Mouse (Mus musculus): ENCODE data around the gene Tmprss7.

Tmprss7 gene

GRCm38 (mm10) chr16:45686833-45687232 lies 6.6 kb downstream of the Tmprss7 start:
- in situ Hi-C loops (cut with MboI, MseI) = loop anchor here in 1 of 2 experiments (10.0 kb wide), 1 partner anchor 398 kb away; no protein-coding TSS in a partner anchor

GRCm38 (mm10) chr16:45685295-45685694 lies 8.2 kb downstream of the Tmprss7 start:
- in situ Hi-C loops (cut with MboI, MseI) = loop anchor here in 1 of 2 experiments (10.0 kb wide), 1 partner anchor 400 kb away; no protein-coding TSS in a partner anchor

GRCm38 (mm10) chr16:45684815-45685214 lies 8.6 kb downstream of the Tmprss7 start:
- in situ Hi-C loops (cut with MboI, MseI) = loop anchor here in 1 of 2 experiments (10.0 kb wide), 1 partner anchor 400 kb away; no protein-coding TSS in a partner anchor

GRCm38 (mm10) chr16:45676462-45676861 lies 17.0 kb downstream of the Tmprss7 start:
- in situ Hi-C loops (cut with MboI, MseI) = loop anchor here in 1 of 2 experiments (5.0 kb wide), 1 partner anchor 94 kb away; no protein-coding TSS in a partner anchor

GRCm38 (mm10) chr16:45670005-45670404 lies 23.5 kb downstream of the Tmprss7 start:
- in situ Hi-C loops (cut with MboI, MseI) = loop anchor here in 1 of 2 experiments (5.0 kb wide), 1 partner anchor 33 kb away; no protein-coding TSS in a partner anchor

- in situ Hi-C loops (cut with MboI, MseI) = loop anchor here in 1 of 2 experiments (5.0 kb wide), 1 partner anchor 86 kb away; no protein-coding TSS in a partner anchor
These were observed 25.3 kb downstream of the Tmprss7 start for GRCm38 (mm10) chr16:45668178-45668577.

- in situ Hi-C loops (cut with MboI, MseI) = loop anchor here in 1 of 2 experiments (5.0 kb wide), 1 partner anchor 84 kb away; no protein-coding TSS in a partner anchor
These were observed 27.3 kb downstream of the Tmprss7 start for GRCm38 (mm10) chr16:45666136-45666535.

- in situ Hi-C loops (cut with MboI, MseI) = no loop called here
These were observed 31.1 kb downstream of the Tmprss7 start for GRCm38 (mm10) chr16:45662381-45662780.

GRCm38 (mm10) chr16:45659596-45659995 lies 33.9 kb downstream of the Tmprss7 start:
- in situ Hi-C loops (cut with MboI, MseI) = no loop called here

- in situ Hi-C loops (cut with MboI, MseI) = no loop called here
These were observed 35.2 kb downstream of the Tmprss7 start for GRCm38 (mm10) chr16:45658248-45658647.

GRCm38 (mm10) chr16:45657574-45658159 lies 35.8 kb downstream of the Tmprss7 start:
- in situ Hi-C loops (cut with MboI, MseI) = no loop called here

GRCm38 (mm10) chr16:45654465-45654864 lies 39.0 kb downstream of the Tmprss7 start:
- in situ Hi-C loops (cut with MboI, MseI) = no loop called here

- in situ Hi-C loops (cut with MboI, MseI) = no loop called here
These were observed 39.5 kb downstream of the Tmprss7 start, which contains the start of gene BC016579 for GRCm38 (mm10) chr16:45653934-45654332. BC016579 (minus strand) TSS chr16:45654068.

- in situ Hi-C loops (cut with MboI, MseI) = no loop called here
These were observed 40.2 kb downstream of the Tmprss7 start for GRCm38 (mm10) chr16:45653009-45653933.

- in situ Hi-C loops (cut with MboI, MseI) = no loop called here
These were observed 42.0 kb downstream of the Tmprss7 start for GRCm38 (mm10) chr16:45651497-45651896.

- in situ Hi-C loops (cut with MboI, MseI) = no loop called here
These were observed 49.1 kb downstream of the Tmprss7 start for GRCm38 (mm10) chr16:45644380-45644779.

- in situ Hi-C loops (cut with MboI, MseI) = no loop called here
These were observed 49.5 kb downstream of the Tmprss7 start for GRCm38 (mm10) chr16:45643944-45644343.

GRCm38 (mm10) chr16:45641301-45641700 lies 52.2 kb downstream of the Tmprss7 start:
- in situ Hi-C loops (cut with MboI, MseI) = no loop called here

GRCm38 (mm10) chr16:45640070-45640762 lies 53.2 kb downstream of the Tmprss7 start:
- in situ Hi-C loops (cut with MboI, MseI) = no loop called here

GRCm38 (mm10) chr16:45635826-45636225 lies 57.6 kb downstream of the Tmprss7 start:
- in situ Hi-C loops (cut with MboI, MseI) = loop anchor here in 1 of 2 experiments (5.0 kb wide), 1 partner anchor 36 kb away; no protein-coding TSS in a partner anchor

- in situ Hi-C loops (cut with MboI, MseI) = loop anchor here in 1 of 2 experiments (5.0 kb wide), 1 partner anchor 50 kb away; no protein-coding TSS in a partner anchor
These were observed 61.0 kb downstream of the Tmprss7 start for GRCm38 (mm10) chr16:45632420-45632819.
